Mouse (Mus musculus): ENCODE measurements at regions not wholly inside any gene's neighbourhood (a gene's known extent, or its start where the extent isn't known, plus 50 kb on each side); places are given as distances from the start of the nearest gene placed in this dataset.

DNA sequence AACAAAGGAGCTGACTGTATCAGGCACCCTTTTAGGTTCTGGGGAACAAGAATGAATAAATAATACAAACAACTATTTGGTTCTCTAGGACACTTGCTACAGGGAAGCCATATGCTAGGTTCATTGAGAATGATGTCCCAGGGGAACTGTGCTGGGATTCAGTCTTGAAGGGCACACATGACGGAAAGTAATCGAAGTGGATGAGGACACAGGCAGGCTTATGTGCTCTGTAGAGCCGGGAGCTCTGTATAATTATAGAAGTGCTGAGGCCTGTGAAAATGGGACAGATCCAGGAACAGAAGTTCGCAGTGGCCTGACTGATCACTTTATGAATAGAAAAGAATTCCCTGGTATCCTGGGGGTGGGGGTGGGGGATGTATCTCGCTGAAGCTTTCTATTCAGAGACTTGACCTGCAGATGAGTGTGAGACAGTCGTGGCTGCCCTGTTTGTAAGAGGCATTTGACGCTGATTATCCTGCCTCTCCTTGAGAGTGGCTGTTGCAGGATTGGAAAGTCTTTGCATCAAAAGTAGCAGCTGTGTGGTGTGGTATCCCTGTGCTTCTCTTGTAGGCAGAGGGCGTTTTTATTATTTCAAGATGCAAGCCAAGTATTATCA is 700.2 kb downstream of the Slc4a3 start:
- H3K36me3 ChIP-seq (ENCODE audit: insufficient read depth, low read length): no peaks in the 10 kb centered on the region
- H3K4me3 ChIP-seq (replicated peaks; ENCODE audit: low read length): no peak overlapping the region
- H3K27me3 ChIP-seq (ENCODE audit: insufficient read depth, low read length): no peaks in the 10 kb centered on the region
- no peaks in the 10 kb centered on the region for H3K9me3 ChIP-seq (ENCODE audit: low read length)
- TF ChIP-seq NANOG (IDR thresholded peaks at IDR 0.05; ENCODE audit: borderline replicate concordance, low read length) (no peak), CTCF (conservative IDR thresholded peaks at IDR 0.05; ENCODE audit: low read length) (no peak), POU5F1 (IDR thresholded peaks at IDR 0.05; ENCODE audit: borderline replicate concordance, low read length) (no peak)
- H3K4me1 ChIP-seq (replicated peaks; ENCODE audit: low read depth, low read length): no peaks in the 10 kb centered on the region

DNA sequence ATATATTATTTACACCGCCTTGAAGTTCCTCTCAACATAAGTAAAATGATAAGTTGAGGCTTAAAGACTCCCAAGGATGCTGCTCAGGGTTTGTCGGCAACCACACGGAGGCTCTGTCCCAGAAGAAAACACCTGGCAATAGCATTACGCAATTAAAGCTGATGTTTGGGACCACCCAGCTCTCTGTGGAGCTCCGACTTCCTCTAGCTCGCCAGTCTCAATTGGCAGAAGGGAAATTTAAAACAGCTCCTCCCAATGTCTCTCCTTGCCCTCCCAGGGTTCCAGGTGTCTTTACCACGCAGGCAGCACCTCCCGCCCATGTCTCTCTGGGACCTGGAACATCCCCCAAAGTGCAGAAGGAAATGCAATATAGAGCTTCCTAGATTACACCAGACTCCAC is 701.1 kb downstream of the Slc4a3 start:
- no peaks in the 10 kb centered on the region for H3K4me1 ChIP-seq (replicated peaks; ENCODE audit: low read depth, low read length)
- H3K36me3 ChIP-seq (ENCODE audit: insufficient read depth, low read length): no peaks in the 10 kb centered on the region
- no peaks in the 10 kb centered on the region for H3K27me3 ChIP-seq (ENCODE audit: insufficient read depth, low read length)
- TF ChIP-seq POU5F1 (IDR thresholded peaks at IDR 0.05; ENCODE audit: borderline replicate concordance, low read length) (no peak), CTCF (conservative IDR thresholded peaks at IDR 0.05; ENCODE audit: low read length) (no peak), NANOG (IDR thresholded peaks at IDR 0.05; ENCODE audit: borderline replicate concordance, low read length) (no peak)
- no peak overlapping the region for H3K4me3 ChIP-seq (replicated peaks; ENCODE audit: low read length)
- H3K9me3 ChIP-seq (ENCODE audit: low read length): no peaks in the 10 kb centered on the region

DNA sequence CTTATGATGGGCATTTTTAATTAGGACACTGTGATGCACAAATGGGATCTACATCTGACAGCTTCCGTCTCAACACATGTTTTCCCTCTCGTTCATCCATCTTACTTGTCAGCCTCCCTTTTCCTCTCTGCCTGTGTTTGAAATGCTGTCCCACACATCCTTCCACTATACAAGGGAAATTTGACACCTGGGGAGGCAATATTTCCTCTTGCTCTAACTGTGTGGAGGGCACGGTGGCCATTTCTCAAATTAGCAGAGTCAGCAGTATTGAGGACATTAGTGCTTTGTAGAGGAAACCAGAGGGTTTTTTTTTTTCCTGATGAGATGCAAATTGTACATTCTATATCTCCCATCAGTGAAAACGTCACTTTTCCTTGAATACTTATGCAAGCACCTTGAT is 712.2 kb downstream of the Slc4a3 start:
- TF ChIP-seq NANOG (IDR thresholded peaks at IDR 0.05; ENCODE audit: borderline replicate concordance, low read length): no peak
- no peak for TF ChIP-seq POU5F1 (IDR thresholded peaks at IDR 0.05; ENCODE audit: borderline replicate concordance, low read length)
- no peak for TF ChIP-seq CTCF (conservative IDR thresholded peaks at IDR 0.05; ENCODE audit: low read length)

DNA sequence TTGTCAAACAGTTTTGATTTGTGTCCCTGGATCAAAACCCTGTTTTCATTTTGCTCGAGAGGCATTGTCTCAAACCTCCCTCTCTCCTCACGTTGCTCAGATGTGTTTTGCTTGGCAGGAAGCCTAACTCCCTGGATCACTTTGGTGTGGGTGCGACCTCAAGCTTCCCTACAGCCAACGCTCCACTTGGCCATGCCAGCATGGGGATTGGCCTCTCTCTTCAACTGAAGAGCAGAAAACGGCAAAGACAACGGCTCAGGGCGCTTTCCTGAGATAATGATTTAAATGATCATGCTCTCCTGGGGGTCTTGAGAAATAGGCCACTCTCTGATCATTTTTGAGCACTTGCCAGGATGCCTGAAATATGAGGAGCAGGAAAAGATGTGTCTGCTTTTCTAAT is 730.1 kb downstream of the Slc4a3 start:
- Histone ChIP-seq H3K4me3 (replicated peaks; ENCODE audit: low read length) (no peak overlapping the region), H3K27me3 (ENCODE audit: insufficient read depth, low read length) (no peaks in the 10 kb centered on the region), H3K36me3 (ENCODE audit: insufficient read depth, low read length) (no peaks in the 10 kb centered on the region), H3K9me3 (ENCODE audit: low read length) (no peaks in the 10 kb centered on the region), H3K4me1 (replicated peaks; ENCODE audit: low read depth, low read length) (no peaks in the 10 kb centered on the region)
- TF ChIP-seq CTCF (conservative IDR thresholded peaks at IDR 0.05; ENCODE audit: low read length): no peak
- no peak for TF ChIP-seq NANOG (IDR thresholded peaks at IDR 0.05; ENCODE audit: borderline replicate concordance, low read length)
- no peak for TF ChIP-seq POU5F1 (IDR thresholded peaks at IDR 0.05; ENCODE audit: borderline replicate concordance, low read length)

More for the DNA sequence above, 712.2 kb downstream of the Slc4a3 start:
- Histone ChIP-seq H3K4me3 (replicated peaks; ENCODE audit: low read length) (no peak overlapping the region), H3K36me3 (ENCODE audit: insufficient read depth, low read length) (no peaks in the 10 kb centered on the region), H3K9me3 (ENCODE audit: low read length) (no peaks in the 10 kb centered on the region), H3K4me1 (replicated peaks; ENCODE audit: low read depth, low read length) (no peaks in the 10 kb centered on the region), H3K27me3 (ENCODE audit: insufficient read depth, low read length) (no peaks in the 10 kb centered on the region)

DNA sequence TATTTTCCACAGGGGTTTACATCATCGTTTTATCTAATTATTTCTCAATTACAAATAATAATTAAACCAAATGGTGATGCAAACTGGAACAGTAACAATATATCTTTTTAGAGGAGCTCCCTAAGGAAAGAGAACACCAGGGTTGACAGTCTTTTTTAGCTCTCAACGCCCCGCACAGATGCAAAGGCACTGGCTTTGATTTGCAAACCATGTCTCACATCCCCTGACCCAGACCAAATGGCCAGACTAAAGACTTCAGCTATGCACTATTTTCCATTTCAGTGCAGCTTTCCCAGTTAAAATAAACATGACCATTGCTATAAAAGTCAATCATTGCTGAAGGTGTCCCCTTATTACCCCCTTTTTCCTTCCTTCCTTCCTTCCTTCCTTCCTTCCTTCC is 730.6 kb downstream of the Slc4a3 start:
- Histone ChIP-seq H3K27me3 (ENCODE audit: insufficient read depth, low read length) (no peaks in the 10 kb centered on the region), H3K9me3 (ENCODE audit: low read length) (no peaks in the 10 kb centered on the region), H3K4me1 (replicated peaks; ENCODE audit: low read depth, low read length) (no peaks in the 10 kb centered on the region), H3K4me3 (replicated peaks; ENCODE audit: low read length) (no peak overlapping the region), H3K36me3 (ENCODE audit: insufficient read depth, low read length) (no peaks in the 10 kb centered on the region)
- TF ChIP-seq CTCF (conservative IDR thresholded peaks at IDR 0.05; ENCODE audit: low read length): no peak
- TF ChIP-seq NANOG (IDR thresholded peaks at IDR 0.05; ENCODE audit: borderline replicate concordance, low read length): no peak

DNA sequence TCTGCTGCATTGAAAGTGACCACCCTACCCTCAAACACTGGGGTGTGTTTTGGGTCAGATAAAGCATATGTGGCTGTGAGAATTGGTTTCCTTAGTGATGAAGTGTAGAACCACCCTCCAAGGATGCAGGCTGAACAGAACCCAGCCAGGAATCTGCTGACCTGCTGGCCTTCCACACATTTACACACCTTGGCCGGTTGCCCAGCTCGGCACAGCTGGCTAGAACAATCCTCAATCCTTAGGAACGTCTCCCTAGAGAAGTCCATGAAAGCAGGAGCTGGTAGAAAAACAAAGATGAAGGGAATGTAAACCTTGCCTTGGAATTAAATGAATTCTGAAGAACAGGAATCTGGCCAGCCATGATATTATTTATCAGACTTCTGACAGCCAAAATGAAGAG is 737.3 kb downstream of the Slc4a3 start:
- Histone ChIP-seq H3K27me3 (ENCODE audit: insufficient read depth, low read length) (no peaks in the 10 kb centered on the region), H3K4me3 (replicated peaks; ENCODE audit: low read length) (no peak overlapping the region)
- TF ChIP-seq CTCF (conservative IDR thresholded peaks at IDR 0.05; ENCODE audit: low read length) (no peak), POU5F1 (IDR thresholded peaks at IDR 0.05; ENCODE audit: borderline replicate concordance, low read length) (no peak), NANOG (IDR thresholded peaks at IDR 0.05; ENCODE audit: borderline replicate concordance, low read length) (no peak)

DNA sequence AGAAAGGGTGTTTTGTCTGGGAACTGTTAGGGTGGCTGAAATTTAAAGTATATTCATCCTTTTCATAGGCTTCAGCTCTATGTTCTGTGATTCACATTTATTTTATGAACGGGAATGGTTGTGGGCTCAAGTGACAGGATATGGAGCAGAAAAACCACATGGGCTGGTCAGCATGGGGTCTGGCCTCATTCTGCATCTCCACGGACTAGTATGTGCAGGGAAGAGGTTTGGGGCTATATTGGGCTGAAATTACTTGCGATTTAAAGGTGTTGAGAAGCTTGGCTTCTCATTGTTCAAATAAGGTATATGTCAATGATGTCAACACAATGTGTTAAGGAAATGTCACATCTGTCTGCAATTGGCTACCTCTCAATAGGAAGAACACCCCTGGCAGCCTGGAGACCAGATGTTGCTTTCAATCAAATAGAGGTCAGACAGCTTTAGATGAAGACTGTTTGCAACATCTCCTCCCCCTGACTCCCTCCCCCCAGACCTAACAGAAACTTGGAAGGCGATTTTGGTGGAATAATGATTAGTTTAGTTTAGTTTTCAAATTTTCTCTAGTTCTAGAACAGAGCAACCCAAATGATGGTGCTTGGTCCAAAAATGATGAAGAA is 777.0 kb downstream of the Slc4a3 start:
- no peak overlapping the region for H3K4me3 ChIP-seq (replicated peaks; ENCODE audit: low read length)
- H3K36me3 ChIP-seq (ENCODE audit: insufficient read depth, low read length): no peaks in the 10 kb centered on the region
- H3K4me1 ChIP-seq (replicated peaks; ENCODE audit: low read depth, low read length): no peaks in the 10 kb centered on the region
- no peaks in the 10 kb centered on the region for H3K9me3 ChIP-seq (ENCODE audit: low read length)
- H3K27me3 ChIP-seq (ENCODE audit: insufficient read depth, low read length): no peaks in the 10 kb centered on the region
- TF ChIP-seq POU5F1 (IDR thresholded peaks at IDR 0.05; ENCODE audit: borderline replicate concordance, low read length) (no peak), NANOG (IDR thresholded peaks at IDR 0.05; ENCODE audit: borderline replicate concordance, low read length) (no peak), CTCF (conservative IDR thresholded peaks at IDR 0.05; ENCODE audit: low read length) (no peak)

More for the DNA sequence above, 737.3 kb downstream of the Slc4a3 start:
- H3K9me3 ChIP-seq (ENCODE audit: low read length): 0 out of 2 replicates have a peak, but pooled peaks cover 3% of the 10 kb centered on the region
- H3K36me3 ChIP-seq (ENCODE audit: insufficient read depth, low read length): no peaks in the 10 kb centered on the region
- H3K4me1 ChIP-seq (replicated peaks; ENCODE audit: low read depth, low read length): no peaks in the 10 kb centered on the region

DNA sequence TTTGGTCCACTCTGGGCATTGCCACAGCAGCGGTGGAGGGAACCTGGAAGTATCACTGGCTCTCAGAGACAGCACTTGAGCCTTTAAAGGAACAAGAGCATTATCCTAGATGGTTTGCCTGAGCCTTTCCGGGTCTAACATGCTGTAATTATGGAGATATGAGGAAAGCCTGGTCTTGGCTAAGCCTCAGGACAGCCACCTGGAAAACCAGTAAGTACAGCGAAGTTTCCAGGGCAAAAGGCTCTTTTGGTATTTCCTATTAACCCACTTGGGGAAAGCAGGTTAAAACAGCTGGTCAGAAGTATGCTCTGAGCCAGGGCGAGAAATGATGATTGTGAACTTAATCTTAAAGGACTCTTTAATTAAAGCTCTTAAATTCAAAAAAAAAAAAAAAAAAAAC is 777.5 kb downstream of the Slc4a3 start:
- Histone ChIP-seq H3K9me3 (ENCODE audit: low read length) (no peaks in the 10 kb centered on the region), H3K4me1 (replicated peaks; ENCODE audit: low read depth, low read length) (no peaks in the 10 kb centered on the region), H3K27me3 (ENCODE audit: insufficient read depth, low read length) (no peaks in the 10 kb centered on the region), H3K4me3 (replicated peaks; ENCODE audit: low read length) (no peak overlapping the region), H3K36me3 (ENCODE audit: insufficient read depth, low read length) (no peaks in the 10 kb centered on the region)
- no peak for TF ChIP-seq NANOG (IDR thresholded peaks at IDR 0.05; ENCODE audit: borderline replicate concordance, low read length)
- no peak for TF ChIP-seq POU5F1 (IDR thresholded peaks at IDR 0.05; ENCODE audit: borderline replicate concordance, low read length)
- TF ChIP-seq CTCF (conservative IDR thresholded peaks at IDR 0.05; ENCODE audit: low read length): no peak

DNA sequence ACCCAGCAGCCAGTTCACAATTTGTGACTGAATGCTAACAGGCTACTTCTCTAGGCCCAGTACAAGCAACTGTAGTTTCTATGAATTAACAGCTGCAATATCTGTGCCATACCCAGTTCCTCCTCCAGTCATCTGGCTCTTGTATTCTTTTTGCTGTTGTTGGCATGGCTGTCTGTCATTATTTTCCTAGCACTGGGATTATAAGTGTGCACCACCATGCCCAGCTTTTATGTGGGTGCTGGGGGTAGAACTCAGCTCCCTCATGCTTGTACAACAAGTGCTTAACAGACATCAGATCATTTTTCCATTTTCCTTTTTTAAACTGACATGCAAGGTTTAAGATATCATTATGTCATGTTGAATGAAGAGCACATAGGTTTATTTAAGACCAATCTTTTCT is 789.9 kb downstream of the Slc4a3 start:
- Histone ChIP-seq H3K27me3 (ENCODE audit: insufficient read depth, low read length) (no peaks in the 10 kb centered on the region), H3K36me3 (ENCODE audit: insufficient read depth, low read length) (no peaks in the 10 kb centered on the region), H3K4me3 (replicated peaks; ENCODE audit: low read length) (no peak overlapping the region), H3K9me3 (ENCODE audit: low read length) (no peaks in the 10 kb centered on the region), H3K4me1 (replicated peaks; ENCODE audit: low read depth, low read length) (no peaks in the 10 kb centered on the region)
- TF ChIP-seq NANOG (IDR thresholded peaks at IDR 0.05; ENCODE audit: borderline replicate concordance, low read length) (no peak), POU5F1 (IDR thresholded peaks at IDR 0.05; ENCODE audit: borderline replicate concordance, low read length) (no peak), CTCF (conservative IDR thresholded peaks at IDR 0.05; ENCODE audit: low read length) (no peak)
